Mouse (Mus musculus) hindbrain, embryonic 14.5 days (tissue): ENCODE results near the gene Rcn2. TPM values are rescaled to one million over a fixed set of nuclear protein-coding genes. Genes with fewer than 3 reads are reported as not detected.
A peak's percentile ranks its signal among the peaks of the same experiment; 100 is the strongest.

ENCODE experiments used
- ATAC-seq: fragments of 200-750 bp; cut with Nextera tagmentation; 2 replicates; pipeline ENCODE4 v1.8.0; 2017; ENCODE audit warnings: moderate number of reproducible peaks, mild to moderate bottlenecking, moderate TSS enrichment, moderate library complexity; ENCODE audit not compliant: low FRiP score
- DNase-seq: peaks from one replicate; pipeline ENCODE4 v3.0.0-alpha.2; 2015; ENCODE audit warnings: low spot score
- H3K27ac ChIP-seq: fragments of 300-500 bp; sonication (generic); 2 replicates; pipeline ENCODE4 v1.5.1; 2014; ENCODE audit warnings: mild to moderate bottlenecking, moderate library complexity
- H3K27me3 ChIP-seq: fragments of 300-500 bp; sonication (generic); 2 replicates; pipeline ENCODE4 v1.6.1; 2014; ENCODE audit warnings: mild to moderate bottlenecking, low read length, mixed read lengths; ENCODE audit not compliant: control insufficient read depth, insufficient read depth
- H3K36me3 ChIP-seq: fragments of 300-500 bp; sonication (generic); replicated peaks from 2 replicates; pipeline ENCODE4 v1.6.1; 2014; ENCODE audit not compliant: control insufficient read depth, insufficient read depth
- H3K4me1 ChIP-seq: fragments of 300-500 bp; sonication (generic); replicated peaks from 2 replicates; pipeline ENCODE4 v1.6.1; 2014; ENCODE audit warnings: antibody characterized with exemption, low read length, mixed read lengths; ENCODE audit not compliant: control insufficient read depth, insufficient read depth
- H3K4me2 ChIP-seq: fragments of 300-500 bp; sonication (generic); replicated peaks from 2 replicates; pipeline ENCODE4 v1.6.1; 2014; ENCODE audit warnings: mild to moderate bottlenecking, moderate library complexity
- H3K4me3 ChIP-seq: fragments of 300-500 bp; sonication (generic); replicated peaks from 2 replicates; pipeline ENCODE4 v1.5.1; 2014; ENCODE audit warnings: mild to moderate bottlenecking, low read length
- H3K9ac ChIP-seq: fragments of 300-500 bp; sonication (generic); 2 replicates; pipeline ENCODE4 v1.6.1; 2014
- H3K9me3 ChIP-seq: fragments of 300-500 bp; sonication (generic); 2 replicates; pipeline ENCODE4 v1.6.1; 2016; ENCODE audit warnings: low read length; ENCODE audit not compliant: control insufficient read depth
- WGBS: fragments of 180-500 bp; shearing (Covaris S2); extraction: QIAGEN DNeasy Blood & Tissue Kit; methylation state at CpG from one replicate; pipeline ENCODE4 v1.1.7; 2014; 5-methylcytosine and 5-hydroxymethylcytosine counted together
- polyA plus RNA-seq: library from polyadenylated mRNA; unstranded; fragments of >200 nt; fragmentation: Nextera tagmentation; extraction: Ambion mirVana; gene quantifications from 2 replicates; pipeline ENCODE4 v1.2.1, GENCODE M21; 2014

Rcn2 gene
- polyA plus RNA-seq, 1 experiment from 2014 or later = 265 TPM

- Histone ChIP-seq H3K9me3 (no peaks in the 10 kb centered on the region), H3K9ac (no peak overlapping the region), H3K4me1 (no peaks in the 10 kb centered on the region; the same call in 1 of the 2 replicates), H3K4me2 (no peak overlapping the region), H3K4me3 (no peak overlapping the region), H3K36me3 (no peaks in the 10 kb centered on the region), H3K27ac (no peak overlapping the region), H3K27me3 (no peaks in the 10 kb centered on the region)
- DNase-seq (no peak), ATAC-seq (no peak)
- 77% methylated on average over 5 of the region's 5 CpGs for WGBS
Observed at GRCm38 (mm10) chr9:56086524-56086923, 44.9 kb downstream of the Rcn2 start.

- no peaks in the 10 kb centered on the region for H3K36me3 ChIP-seq
- H3K9me3 ChIP-seq = no peaks in the 10 kb centered on the region
- H3K4me3 ChIP-seq = no peak within 1 kb of the TSS
- H3K9ac ChIP-seq = no peak within 1 kb of the TSS
- no peaks in the 10 kb centered on the region; the same call in 1 of the 2 replicates for H3K4me1 ChIP-seq
- no peaks in the 10 kb centered on the region for H3K27me3 ChIP-seq
- peak within 1 kb of the TSS; percentile 69; the same call in 1 of the 2 replicates for H3K27ac ChIP-seq
- ATAC-seq (peak; percentile 80), DNase-seq (peak; percentile 57)
- H3K4me2 ChIP-seq = peak within 1 kb of the TSS; percentile 31; the same call in 1 of the 2 replicates
- 29% methylated on average over 22 of the region's 22 CpGs for WGBS
Observed at GRCm38 (mm10) chr9:56089778-56090520, 48.3 kb downstream of the Rcn2 start, which contains the start of gene Pstpip1. Pstpip1 (plus strand) TSS chr9:56089962.

GRCm38 (mm10) chr9:56090546-56091225 lies 49.0 kb downstream of the Rcn2 start:
- no peaks in the 10 kb centered on the region for H3K9me3 ChIP-seq
- no peaks in the 10 kb centered on the region for H3K36me3 ChIP-seq
- DNase-seq (no peak), ATAC-seq (no peak)
- WGBS = 85% methylated on average over 5 of the region's 5 CpGs
- H3K4me3 ChIP-seq = no peak overlapping the region
- H3K27me3 ChIP-seq = no peaks in the 10 kb centered on the region
- no peaks in the 10 kb centered on the region; the same call in 1 of the 2 replicates for H3K4me1 ChIP-seq
- no peak overlapping the region for H3K27ac ChIP-seq
- H3K9ac ChIP-seq = no peak overlapping the region
- no peak overlapping the region for H3K4me2 ChIP-seq

- no peak overlapping the region for H3K4me3 ChIP-seq
- no peaks in the 10 kb centered on the region for H3K27me3 ChIP-seq
- WGBS = 49% methylated on average over 2 of the region's 2 CpGs
- no peak for DNase-seq
- H3K4me1 ChIP-seq = no peaks in the 10 kb centered on the region; the same call in 1 of the 2 replicates
- ATAC-seq = no peak
- H3K9ac ChIP-seq = no peak overlapping the region
- no peak overlapping the region for H3K27ac ChIP-seq
- no peaks in the 10 kb centered on the region for H3K9me3 ChIP-seq
- no peaks in the 10 kb centered on the region for H3K36me3 ChIP-seq
- no peak overlapping the region for H3K4me2 ChIP-seq
Observed at GRCm38 (mm10) chr9:56092102-56092501, 50.5 kb downstream of the Rcn2 start.

- Histone ChIP-seq H3K27ac (no peak overlapping the region), H3K4me1 (no peaks in the 10 kb centered on the region), H3K9ac (no peak overlapping the region), H3K27me3 (no peaks in the 10 kb centered on the region), H3K4me2 (no peak overlapping the region), H3K36me3 (no peaks in the 10 kb centered on the region), H3K9me3 (no peaks in the 10 kb centered on the region), H3K4me3 (no peak overlapping the region)
- ATAC-seq (no peak), DNase-seq (no peak)
- 88% methylated on average over 4 of the region's 4 CpGs for WGBS
Observed at GRCm38 (mm10) chr9:56097584-56098298, 56.1 kb downstream of the Rcn2 start.

GRCm38 (mm10) chr9:56100041-56100522 lies 58.4 kb downstream of the Rcn2 start:
- H3K36me3 ChIP-seq = no peaks in the 10 kb centered on the region
- 87% methylated on average over 7 of the region's 7 CpGs for WGBS
- no peak overlapping the region for H3K4me2 ChIP-seq
- no peaks in the 10 kb centered on the region for H3K27me3 ChIP-seq
- no peak overlapping the region for H3K27ac ChIP-seq
- H3K4me1 ChIP-seq = no peaks in the 10 kb centered on the region
- ATAC-seq = no peak
- H3K9ac ChIP-seq = no peak overlapping the region
- no peak for DNase-seq
- H3K4me3 ChIP-seq = no peak overlapping the region
- no peaks in the 10 kb centered on the region for H3K9me3 ChIP-seq

GRCm38 (mm10) chr9:56101022-56101421 lies 59.4 kb downstream of the Rcn2 start:
- 45% methylated on average over 4 of the region's 4 CpGs for WGBS
- ATAC-seq (no peak), DNase-seq (no peak)
- H3K36me3 ChIP-seq = no peaks in the 10 kb centered on the region
- no peak overlapping the region for H3K27ac ChIP-seq
- H3K4me2 ChIP-seq = no peak overlapping the region
- H3K9me3 ChIP-seq = no peaks in the 10 kb centered on the region
- H3K9ac ChIP-seq = no peak overlapping the region
- no peaks in the 10 kb centered on the region for H3K27me3 ChIP-seq
- H3K4me3 ChIP-seq = no peak overlapping the region
- H3K4me1 ChIP-seq = no peaks in the 10 kb centered on the region

GRCm38 (mm10) chr9:56104921-56105320 lies 63.3 kb downstream of the Rcn2 start:
- ATAC-seq = no peak
- Histone ChIP-seq H3K9ac (no peak overlapping the region), H3K36me3 (no peaks in the 10 kb centered on the region), H3K4me2 (no peak overlapping the region), H3K4me1 (no peaks in the 10 kb centered on the region), H3K4me3 (no peak overlapping the region), H3K27ac (no peak overlapping the region), H3K9me3 (no peaks in the 10 kb centered on the region), H3K27me3 (no peaks in the 10 kb centered on the region)
- DNase-seq = no peak
- WGBS = 55% methylated on average over 7 of the region's 7 CpGs
